Mouse (Mus musculus) MEL (cell line): ENCODE data around the gene Fam89a. TPM values are rescaled to one million over a fixed set of nuclear protein-coding genes. Genes with fewer than 3 reads are reported as not detected.

Experiments
- DNase-seq: peaks from one replicate; pipeline ENCODE4 v3.0.0; 2011; ENCODE audit warnings: low read depth, low spot score
- H3K27ac ChIP-seq: 2 replicates; pipeline ENCODE4 v1.5.1; 2012; ENCODE audit warnings: low read depth, mild to moderate bottlenecking, control low read depth, low read length, moderate library complexity; ENCODE audit not compliant: control insufficient read depth
- H3K27me3 ChIP-seq, 2 experiments: fragments of 150-350 bp in 1 of 2; sonication (generic) in 1 of 2; 2 replicates each; pipeline ENCODE4 v1.6.1; 2012; ENCODE audit warnings: low read length in 2 of 2, mild to moderate bottlenecking in 2 of 2, improper control_type of control experiment in 1 of 2, moderate library complexity in 1 of 2; ENCODE audit not compliant: insufficient read depth in 2 of 2, control insufficient read depth in 1 of 2
- H3K36me3 ChIP-seq, 2 experiments: 2 replicates each; pipeline ENCODE4 v1.6.1; 2012 to 2014; ENCODE audit warnings: low read length in 2 of 2, improper control_type of control experiment in 1 of 2, inconsistent platforms in 1 of 2, mild to moderate bottlenecking in 1 of 2; ENCODE audit not compliant: insufficient read depth in 2 of 2, control insufficient read depth in 1 of 2
- H3K4me1 ChIP-seq, 2 experiments: fragments of 150-350 bp in 1 of 2; sonication (generic) in 1 of 2; 2 replicates each; pipeline ENCODE4 v1.6.1; 2012; ENCODE audit warnings: low read length in 2 of 2, improper control_type of control experiment in 1 of 2, mild to moderate bottlenecking in 1 of 2; ENCODE audit not compliant: insufficient read depth in 2 of 2, control insufficient read depth in 1 of 2
- H3K4me3 ChIP-seq, 2 experiments: fragments of 150-350 bp in 1 of 2; sonication (generic) in 1 of 2; 2 replicates each; pipeline ENCODE4 v1.5.1; 2012; ENCODE audit warnings: low read depth in 2 of 2, low read length in 2 of 2, mild to moderate bottlenecking in 2 of 2, moderate library complexity in 2 of 2, control low read depth in 1 of 2, improper control_type of control experiment in 1 of 2; ENCODE audit not compliant: control insufficient read depth in 1 of 2, insufficient read depth in 1 of 2
- H3K79me2 ChIP-seq: 2 replicates; pipeline ENCODE4 v1.6.1; 2012; ENCODE audit warnings: mild to moderate bottlenecking, low read length, moderate library complexity; ENCODE audit not compliant: control insufficient read depth, poor library complexity, insufficient read depth
- H3K9ac ChIP-seq: 2 replicates; pipeline ENCODE4 v1.6.1; 2012; ENCODE audit warnings: low read depth, mild to moderate bottlenecking, control low read depth, low read length, moderate library complexity; ENCODE audit not compliant: control insufficient read depth, poor library complexity, severe bottlenecking
- H3K9me3 ChIP-seq: fragments of 150-350 bp; sonication (generic); replicated peaks from 2 replicates; pipeline ENCODE4 v1.6.1; 2012; ENCODE audit warnings: mild to moderate bottlenecking, low read length, improper control_type of control experiment, moderate library complexity; ENCODE audit not compliant: insufficient read depth
- BHLHE40 ChIP-seq: IDR thresholded peaks from 2 replicates; pipeline ENCODE4 v1.6.1; 2012; ENCODE audit warnings: low read depth, mild to moderate bottlenecking, inconsistent platforms, low read length, improper control_type of control experiment, borderline replicate concordance
- CHD1 ChIP-seq: IDR thresholded peaks from 2 replicates; pipeline ENCODE4 v1.6.1; 2012; ENCODE audit warnings: low read depth, mild to moderate bottlenecking, inconsistent platforms, low read length, improper control_type of control experiment
- ELF1 ChIP-seq: IDR thresholded peaks from 2 replicates; pipeline ENCODE4 v1.6.1; 2014; ENCODE audit warnings: low read depth, mild to moderate bottlenecking, inconsistent platforms, low read length, improper control_type of control experiment, moderate library complexity
- EP300 ChIP-seq, 2 experiments: IDR thresholded peaks; 2 replicates each; pipeline ENCODE4 v1.6.1; 2011; ENCODE audit warnings: improper control_type of control experiment in 2 of 2, low read length in 2 of 2, low read depth in 1 of 2, mild to moderate bottlenecking in 1 of 2
- GABPA ChIP-seq: IDR thresholded peaks from 2 replicates; pipeline ENCODE4 v1.6.1; 2012; ENCODE audit warnings: low read depth, mild to moderate bottlenecking, inconsistent platforms, low read length, improper control_type of control experiment, moderate library complexity
- GATA1 ChIP-seq: IDR thresholded peaks from 2 replicates; pipeline ENCODE4 v1.6.1; 2011; ENCODE audit warnings: low read depth, low read length, improper control_type of control experiment
- MAFK ChIP-seq: IDR thresholded peaks from 2 replicates; pipeline ENCODE4 v1.6.1; 2011; ENCODE audit warnings: low read depth, mild to moderate bottlenecking, low read length, improper control_type of control experiment, borderline replicate concordance
- MAX ChIP-seq: IDR thresholded peaks from 2 replicates; pipeline ENCODE4 v1.6.1; 2011; ENCODE audit warnings: low read length, improper control_type of control experiment
- MEF2A ChIP-seq: IDR thresholded peaks from 2 replicates; pipeline ENCODE4 v1.6.1; 2014; ENCODE audit warnings: low read depth, mild to moderate bottlenecking, inconsistent platforms, low read length, improper control_type of control experiment; ENCODE audit not compliant: poor library complexity, insufficient replicate concordance, severe bottlenecking; ENCODE audit errors: extremely low read depth
- MXI1 ChIP-seq: IDR thresholded peaks from 2 replicates; pipeline ENCODE4 v1.6.1; 2011; ENCODE audit warnings: mild to moderate bottlenecking, low read depth, low read length, improper control_type of control experiment
- MYB ChIP-seq: IDR thresholded peaks from 2 replicates; pipeline ENCODE4 v1.6.1; 2011; ENCODE audit warnings: mild to moderate bottlenecking, low read depth, low read length, improper control_type of control experiment
- MYC ChIP-seq: IDR thresholded peaks from 2 replicates; pipeline ENCODE4 v1.6.1; 2011; ENCODE audit warnings: low read depth, mild to moderate bottlenecking, low read length, improper control_type of control experiment, moderate library complexity
- POLR2A ChIP-seq, 2 experiments: IDR thresholded peaks; 2 replicates each; pipeline ENCODE4 v1.6.1; 2011 to 2012; ENCODE audit warnings: low read length in 2 of 2, mild to moderate bottlenecking in 2 of 2, control low read depth in 1 of 2, improper control_type of control experiment in 1 of 2, low read depth in 1 of 2, moderate library complexity in 1 of 2; ENCODE audit not compliant: control insufficient read depth in 1 of 2, insufficient read depth in 1 of 2, poor library complexity in 1 of 2
- POLR2AphosphoS2 ChIP-seq: IDR thresholded peaks from 2 replicates; pipeline ENCODE4 v1.6.1; 2011; ENCODE audit warnings: low read length, improper control_type of control experiment
- POLR2AphosphoS5 ChIP-seq: IDR thresholded peaks from 2 replicates; pipeline ENCODE4 v1.6.1; 2012; ENCODE audit warnings: low read depth, borderline replicate concordance, mild to moderate bottlenecking, inconsistent platforms, low read length, moderate library complexity, mixed read lengths
- RCOR1 ChIP-seq: IDR thresholded peaks from 2 replicates; pipeline ENCODE4 v1.6.1; 2012; ENCODE audit warnings: low read depth, mild to moderate bottlenecking, inconsistent platforms, low read length, improper control_type of control experiment
- SIN3A ChIP-seq: IDR thresholded peaks from 2 replicates; pipeline ENCODE4 v1.6.1; 2012; ENCODE audit warnings: low read length, improper control_type of control experiment, inconsistent platforms
- UBTF ChIP-seq: IDR thresholded peaks from 2 replicates; pipeline ENCODE4 v1.6.1; 2012; ENCODE audit warnings: low read depth, mild to moderate bottlenecking, inconsistent platforms, low read length, improper control_type of control experiment, moderate library complexity, borderline replicate concordance; ENCODE audit not compliant: insufficient read depth
- ZNF384 ChIP-seq: IDR thresholded peaks from 2 replicates; pipeline ENCODE4 v1.6.1; 2012; ENCODE audit warnings: low read depth, mild to moderate bottlenecking, inconsistent platforms, low read length, improper control_type of control experiment
- polyA plus RNA-seq, 2 experiments: library from polyadenylated mRNA; stranded (reverse) in 1 of 2; unstranded in 1 of 2; fragments of >175 nt in 1 of 2; fragments of >200 nt in 1 of 2; gene quantifications; 2 replicates each; pipeline versions ENCODE4 v1.2.1 to v1.2.4; 2012; ENCODE audit warnings: low replicate concordance in 2 of 2, low read depth in 1 of 2; ENCODE audit not compliant: insufficient read length in 2 of 2, insufficient read depth in 1 of 2, missing spikeins in 1 of 2
- total RNA-seq: library from RNA; depleted of rRNA; stranded (reverse); fragments of 300-350 nt; gene quantifications from 2 replicates; pipeline ENCODE4 v1.2.3, GENCODE M21; 2012

Gene Fam89a
- total and polyA plus RNA-seq, 3 experiments, result 0.31 to 1.8 TPM; not detected in 1

GRCm38 (mm10) chr8:124721862-124722515 is 29.6 kb downstream of the Fam89a start, which contains the start of the genes Ttc13 and Arv1 (continued):
- no peak for TF ChIP-seq RCOR1
- no peak for TF ChIP-seq MAFK
- TF ChIP-seq GATA1, result peak; percentile 83
- TF ChIP-seq POLR2A (IDR thresholded peaks at IDR 0.05; ENCODE audit: control insufficient read depth in 1 of 2, insufficient read depth in 1 of 2, low read depth in 1 of 2, low read length in 2 of 2, poor library complexity in 1 of 2), result peak; percentile 82 to 84
- TF ChIP-seq EP300 (IDR thresholded peaks at IDR 0.05; ENCODE audit: low read depth in 1 of 2, low read length in 2 of 2), result no peak
- no peak for TF ChIP-seq UBTF
- 0 out of 2 replicates have a peak, but pooled peaks have one; percentile 16 for TF ChIP-seq POLR2AphosphoS2
- no peak for TF ChIP-seq MYB
- TF ChIP-seq SIN3A, result peak; percentile 94
- peak; percentile 90 for TF ChIP-seq ELF1
- TF ChIP-seq BHLHE40, result peak; percentile 47; the same call in 1 of the 2 replicates
- TF ChIP-seq POLR2AphosphoS5, result no peak
- no peak for TF ChIP-seq GABPA
- no peak for TF ChIP-seq MEF2A
- TF ChIP-seq CHD1, result no peak

DNA sequence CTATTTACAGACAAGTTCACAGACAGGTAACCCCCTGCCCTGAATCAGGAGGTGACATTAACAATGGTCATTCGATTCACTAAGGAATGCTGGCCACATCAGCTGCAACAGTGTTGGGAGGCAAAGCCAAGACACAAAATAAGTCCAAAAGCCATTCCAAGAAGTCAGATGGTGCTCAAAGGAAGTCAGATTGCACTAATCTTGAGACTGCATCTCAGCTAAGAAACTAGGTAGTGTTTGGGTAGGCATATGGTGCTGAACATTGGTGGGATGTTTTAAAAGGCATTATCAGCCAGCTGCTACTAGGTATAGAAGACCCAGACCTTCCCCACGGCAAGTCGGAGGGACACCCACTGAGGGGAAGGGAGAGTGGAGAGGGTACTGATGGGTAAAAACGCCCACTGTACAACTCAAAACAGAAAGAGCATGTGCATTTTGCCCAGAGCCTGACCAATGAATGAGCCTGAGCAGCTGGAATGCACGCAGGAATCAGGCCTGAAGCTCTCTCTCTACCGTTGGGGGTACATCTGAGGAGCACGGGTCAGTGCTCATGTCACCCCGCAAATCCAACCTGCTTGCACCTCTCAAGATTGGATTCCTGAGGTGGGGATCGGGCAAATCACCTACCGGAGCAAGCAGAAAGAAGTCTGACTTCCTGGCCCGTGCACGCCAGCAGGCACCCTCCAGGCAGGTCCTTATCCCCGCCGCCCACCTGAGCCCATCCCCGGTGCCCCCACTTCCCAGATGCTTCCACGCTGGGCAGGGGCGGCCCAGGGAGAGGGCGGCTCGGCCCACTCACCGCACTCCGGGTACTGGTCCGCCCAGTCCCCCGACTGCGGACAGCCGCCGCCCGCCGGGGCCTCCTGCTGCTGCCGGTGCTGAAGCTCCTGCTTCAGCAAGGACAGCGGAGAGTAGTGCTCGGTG is 30.4 kb downstream of the Fam89a start:
- Histone ChIP-seq H3K27ac (peak overlapping the region; percentile 29), H3K4me1 (peaks cover 6 to 18% of the 10 kb centered on the region in 2 experiments)

More for the DNA sequence above, 30.4 kb downstream of the Fam89a start:
- peak; percentile 69 for DNase-seq
- H3K9me3 ChIP-seq, result no peaks in the 10 kb centered on the region
- peak overlapping the region; percentile 91 for H3K9ac ChIP-seq
- peaks cover 41% of the 10 kb centered on the region for H3K79me2 ChIP-seq
- no peaks in the 10 kb centered on the region for H3K27me3 ChIP-seq
- no peak for TF ChIP-seq POLR2AphosphoS5
- TF ChIP-seq GATA1, result peak; percentile 51; the same call in 1 of the 2 replicates
- 0 out of 2 replicates have a peak, but pooled peaks have one; percentile 51 for TF ChIP-seq MYC
- TF ChIP-seq MXI1, result peak; percentile 76
- no peak for TF ChIP-seq ZNF384
- peak; percentile 70 for TF ChIP-seq MAX
- TF ChIP-seq POLR2AphosphoS2, result 0 out of 2 replicates have a peak, but pooled peaks have one; percentile 8
- TF ChIP-seq ELF1, result no peak
- peaks cover 3 to 14% of the 10 kb centered on the region in 2 experiments; a peak in 3 of 4 replicates for H3K36me3 ChIP-seq
- peak overlapping the region; percentile 72 to 88 for H3K4me3 ChIP-seq
